Mouse (Mus musculus): ENCODE results near the gene Prss44. TPM values are rescaled to one million over a fixed set of nuclear protein-coding genes. Genes with fewer than 3 reads are reported as not detected.
"Not testable (repeated sequence)": the region's sequence is repeated elsewhere in the genome, so short reads cannot be mapped to it uniquely, and the experiment has no call there.

Gene Prss44
- polyA plus RNA-seq, 1 experiment = not detected

GRCm38 (mm10) chr9:110810051-110810450 lies 3.7 kb upstream of the Prss44 start:
- Histone ChIP-seq H3K4me3 (ENCODE audit: insufficient read depth, poor library complexity, severe bottlenecking) (no peak overlapping the region), H3ac (ENCODE audit: control insufficient read depth, insufficient read length, low read depth) (no peak overlapping the region), H3K27me3 (ENCODE audit: control insufficient read depth, insufficient read depth, insufficient read length) (peaks cover under 1% of the 10 kb centered on the region), H3K79me3 (ENCODE audit: low read depth) (no peaks in the 10 kb centered on the region), H3K79me2 (ENCODE audit: control insufficient read depth, insufficient read depth) (no peaks in the 10 kb centered on the region), H3K36me3 (ENCODE audit: control insufficient read depth, insufficient read depth) (no peaks in the 10 kb centered on the region)
- no peak for TF ChIP-seq MAX (IDR thresholded peaks at IDR 0.05)
- no peak for TF ChIP-seq MYOD1 (IDR thresholded peaks at IDR 0.05; ENCODE audit: control insufficient read depth, insufficient read length, low read depth)
- TF ChIP-seq CEBPB (IDR thresholded peaks at IDR 0.05; ENCODE audit: low read depth) = no peak
- TF ChIP-seq USF1 (IDR thresholded peaks at IDR 0.05; ENCODE audit: low read depth) = no peak
- TF ChIP-seq MYOG (IDR thresholded peaks at IDR 0.05; ENCODE audit: control insufficient read depth, extremely low read depth, insufficient read length) = no peak
- TF ChIP-seq FOSL1 (IDR thresholded peaks at IDR 0.05; ENCODE audit: insufficient read depth, low read length, poor library complexity, severe bottlenecking) = no peak
- no peak for TF ChIP-seq CTCF (IDR thresholded peaks at IDR 0.05; ENCODE audit: control insufficient read depth, insufficient read depth, insufficient read length)

- H3K79me2 ChIP-seq (ENCODE audit: control insufficient read depth, insufficient read depth); H3ac ChIP-seq (ENCODE audit: control insufficient read depth, insufficient read length, low read depth); H3K36me3 ChIP-seq (ENCODE audit: control insufficient read depth, insufficient read depth); H3K4me3 ChIP-seq (ENCODE audit: insufficient read depth, poor library complexity, severe bottlenecking); H3K79me3 ChIP-seq (ENCODE audit: low read depth): not testable (repeated sequence)
- H3K27me3 ChIP-seq (ENCODE audit: control insufficient read depth, insufficient read depth, insufficient read length) = peaks cover 51% of the 10 kb centered on the region
Observed at GRCm38 (mm10) chr9:110820546-110820945, 6.8 kb downstream of the Prss44 start.

DNA sequence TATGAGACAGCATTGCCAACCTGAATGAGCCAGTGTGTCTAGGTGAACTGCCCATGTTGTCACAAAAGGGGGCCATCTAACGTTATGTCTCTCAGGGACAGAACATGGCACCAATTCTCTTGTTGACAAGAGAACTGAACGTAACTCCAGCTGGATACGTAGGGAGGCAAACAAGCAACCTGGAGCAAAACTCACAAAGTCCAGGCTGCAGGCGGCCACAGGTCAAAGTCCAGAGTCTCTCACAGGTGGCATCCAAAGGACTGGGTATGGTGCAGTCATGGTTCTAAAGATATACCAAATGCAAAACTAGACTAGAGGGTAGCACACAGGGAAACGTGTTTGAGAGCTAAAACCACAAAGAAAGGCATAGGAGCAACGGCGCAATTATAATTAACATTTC lies 7.6 kb downstream of the Prss44 start:
- H3K79me2 ChIP-seq (ENCODE audit: control insufficient read depth, insufficient read depth) = no peaks in the 10 kb centered on the region
- H3K79me3 ChIP-seq (ENCODE audit: low read depth) = no peaks in the 10 kb centered on the region
- TF ChIP-seq CTCF (IDR thresholded peaks at IDR 0.05; ENCODE audit: control insufficient read depth, insufficient read depth, insufficient read length) = no peak
- TF ChIP-seq FOSL1 (IDR thresholded peaks at IDR 0.05; ENCODE audit: insufficient read depth, low read length, poor library complexity, severe bottlenecking) = no peak
- no peak for TF ChIP-seq CEBPB (IDR thresholded peaks at IDR 0.05; ENCODE audit: low read depth)
- no peak for TF ChIP-seq USF1 (IDR thresholded peaks at IDR 0.05; ENCODE audit: low read depth)
- TF ChIP-seq MYOG (IDR thresholded peaks at IDR 0.05; ENCODE audit: control insufficient read depth, extremely low read depth, insufficient read length) = no peak
- no peak for TF ChIP-seq MYOD1 (IDR thresholded peaks at IDR 0.05; ENCODE audit: control insufficient read depth, insufficient read length, low read depth)
- TF ChIP-seq MAX (IDR thresholded peaks at IDR 0.05) = no peak
- no peaks in the 10 kb centered on the region for H3K36me3 ChIP-seq (ENCODE audit: control insufficient read depth, insufficient read depth)
- no peak overlapping the region for H3K4me3 ChIP-seq (ENCODE audit: insufficient read depth, poor library complexity, severe bottlenecking)
- H3ac ChIP-seq (ENCODE audit: control insufficient read depth, insufficient read length, low read depth) = no peak overlapping the region
- peaks cover 50% of the 10 kb centered on the region for H3K27me3 ChIP-seq (ENCODE audit: control insufficient read depth, insufficient read depth, insufficient read length)

GRCm38 (mm10) chr9:110825426-110825825 lies 11.6 kb downstream of the Prss44 start:
- no peak overlapping the region for H3ac ChIP-seq (ENCODE audit: control insufficient read depth, insufficient read length, low read depth)
- no peak overlapping the region for H3K4me3 ChIP-seq (ENCODE audit: insufficient read depth, poor library complexity, severe bottlenecking)
- H3K79me3 ChIP-seq (ENCODE audit: low read depth) = no peaks in the 10 kb centered on the region
- H3K79me2 ChIP-seq (ENCODE audit: control insufficient read depth, insufficient read depth) = no peaks in the 10 kb centered on the region
- no peaks in the 10 kb centered on the region for H3K36me3 ChIP-seq (ENCODE audit: control insufficient read depth, insufficient read depth)
- TF ChIP-seq CEBPB (IDR thresholded peaks at IDR 0.05; ENCODE audit: low read depth) = no peak
- TF ChIP-seq FOSL1 (IDR thresholded peaks at IDR 0.05; ENCODE audit: insufficient read depth, low read length, poor library complexity, severe bottlenecking) = no peak
- TF ChIP-seq MAX (IDR thresholded peaks at IDR 0.05) = no peak
- no peak for TF ChIP-seq MYOD1 (IDR thresholded peaks at IDR 0.05; ENCODE audit: control insufficient read depth, insufficient read length, low read depth)
- TF ChIP-seq MYOG (IDR thresholded peaks at IDR 0.05; ENCODE audit: control insufficient read depth, extremely low read depth, insufficient read length) = no peak
- TF ChIP-seq CTCF (IDR thresholded peaks at IDR 0.05; ENCODE audit: control insufficient read depth, insufficient read depth, insufficient read length) = no peak
- TF ChIP-seq USF1 (IDR thresholded peaks at IDR 0.05; ENCODE audit: low read depth) = no peak
- H3K27me3 ChIP-seq (ENCODE audit: control insufficient read depth, insufficient read depth, insufficient read length) = peaks cover 55% of the 10 kb centered on the region

- H3K36me3 ChIP-seq (ENCODE audit: control insufficient read depth, insufficient read depth) = no peaks in the 10 kb centered on the region
- H3K4me3 ChIP-seq (ENCODE audit: insufficient read depth, poor library complexity, severe bottlenecking) = no peak overlapping the region
- no peaks in the 10 kb centered on the region for H3K79me3 ChIP-seq (ENCODE audit: low read depth)
- H3ac ChIP-seq (ENCODE audit: control insufficient read depth, insufficient read length, low read depth) = no peak overlapping the region
- H3K27me3 ChIP-seq (ENCODE audit: control insufficient read depth, insufficient read depth, insufficient read length) = peaks cover 55% of the 10 kb centered on the region
- TF ChIP-seq USF1 (IDR thresholded peaks at IDR 0.05; ENCODE audit: low read depth) (no peak), CEBPB (IDR thresholded peaks at IDR 0.05; ENCODE audit: low read depth) (no peak), MYOD1 (IDR thresholded peaks at IDR 0.05; ENCODE audit: control insufficient read depth, insufficient read length, low read depth) (no peak), MYOG (IDR thresholded peaks at IDR 0.05; ENCODE audit: control insufficient read depth, extremely low read depth, insufficient read length) (no peak), MAX (IDR thresholded peaks at IDR 0.05) (no peak), CTCF (IDR thresholded peaks at IDR 0.05; ENCODE audit: control insufficient read depth, insufficient read depth, insufficient read length) (no peak), FOSL1 (IDR thresholded peaks at IDR 0.05; ENCODE audit: insufficient read depth, low read length, poor library complexity, severe bottlenecking) (no peak)
- no peaks in the 10 kb centered on the region for H3K79me2 ChIP-seq (ENCODE audit: control insufficient read depth, insufficient read depth)
Observed at GRCm38 (mm10) chr9:110825832-110826231, 12.0 kb downstream of the Prss44 start.

- no peak for TF ChIP-seq FOSL1 (IDR thresholded peaks at IDR 0.05; ENCODE audit: insufficient read depth, low read length, poor library complexity, severe bottlenecking)
- Histone ChIP-seq H3K36me3 (ENCODE audit: control insufficient read depth, insufficient read depth) (no peaks in the 10 kb centered on the region), H3K4me3 (ENCODE audit: insufficient read depth, poor library complexity, severe bottlenecking) (no peak within 1 kb of the TSS), H3ac (ENCODE audit: control insufficient read depth, insufficient read length, low read depth) (no peak within 1 kb of the TSS), H3K79me3 (ENCODE audit: low read depth) (no peaks in the 10 kb centered on the region), H3K27me3 (ENCODE audit: control insufficient read depth, insufficient read depth, insufficient read length) (peaks cover 51% of the 10 kb centered on the region), H3K79me2 (ENCODE audit: control insufficient read depth, insufficient read depth) (no peaks in the 10 kb centered on the region)
Observed at GRCm38 (mm10) chr9:110826390-110826789, 12.6 kb downstream of the Prss44 start, which contains the start of gene Prss43. Gene Prss43 (plus strand): TSS chr9:110826690.

Data from C2C12 (cell line).